Mouse (Mus musculus): ENCODE data around the gene Dlat. TPM values are rescaled to one million over a fixed set of nuclear protein-coding genes. Genes with fewer than 3 reads are reported as not detected.
A peak's percentile ranks its signal among the peaks of the same experiment; 100 is the strongest.

Gene Dlat
- polyA plus RNA-seq, 1 experiment from 2014 or later: 51.9 TPM

DNA sequence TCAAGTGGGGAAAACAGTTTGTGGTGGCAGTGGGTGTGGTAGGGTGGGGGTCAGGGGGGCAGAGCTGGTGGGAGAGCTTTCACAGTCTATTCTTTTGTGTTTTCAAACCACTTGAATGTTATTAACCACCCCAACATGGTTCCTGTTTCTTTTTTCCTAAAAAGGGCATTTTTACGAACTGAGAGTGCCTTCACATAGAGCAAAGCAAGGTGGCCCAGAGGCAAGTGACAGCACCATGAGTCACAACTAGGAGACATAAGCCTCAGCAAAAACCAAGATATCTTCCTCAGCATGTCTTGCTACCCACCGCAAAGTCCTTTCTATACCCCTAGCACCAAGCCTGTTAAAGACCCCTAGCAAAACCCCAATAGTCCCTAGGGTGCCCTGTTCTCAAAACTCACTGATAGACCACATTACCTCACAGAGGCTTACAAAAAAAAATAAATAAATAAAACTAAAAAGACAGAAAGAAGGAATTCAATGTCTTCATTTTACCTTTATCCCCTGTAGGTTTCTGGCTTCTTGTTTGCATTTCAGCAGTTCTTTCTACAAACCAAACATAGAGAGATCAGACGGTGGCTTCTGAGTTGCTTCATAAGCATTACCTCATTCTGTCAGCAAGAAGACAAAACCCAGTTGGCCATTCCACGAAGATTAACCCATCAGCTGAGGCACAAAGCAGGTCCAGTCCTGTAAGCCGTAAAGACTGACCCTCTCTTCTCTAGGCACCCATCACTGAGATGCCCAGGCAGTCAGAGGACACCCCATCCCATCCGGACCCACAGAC lies 27.5 kb upstream of the Dlat start:
- Histone ChIP-seq H3K4me3 (no peak overlapping the region), H3K27ac (no peak overlapping the region), H3K27me3 (replicated peaks) (no peaks in the 10 kb centered on the region), H3K4me2 (no peak overlapping the region), H3K9ac (no peak overlapping the region), H3K9me3 (no peaks in the 10 kb centered on the region), H3K36me3 (replicated peaks) (peaks cover 36% of the 10 kb centered on the region; the same call in 1 of the 2 replicates), H3K4me1 (no peaks in the 10 kb centered on the region)
- 76% methylated on average over 6 of the region's 6 CpGs for WGBS
- no peak for ATAC-seq (replicated peaks)

DNA sequence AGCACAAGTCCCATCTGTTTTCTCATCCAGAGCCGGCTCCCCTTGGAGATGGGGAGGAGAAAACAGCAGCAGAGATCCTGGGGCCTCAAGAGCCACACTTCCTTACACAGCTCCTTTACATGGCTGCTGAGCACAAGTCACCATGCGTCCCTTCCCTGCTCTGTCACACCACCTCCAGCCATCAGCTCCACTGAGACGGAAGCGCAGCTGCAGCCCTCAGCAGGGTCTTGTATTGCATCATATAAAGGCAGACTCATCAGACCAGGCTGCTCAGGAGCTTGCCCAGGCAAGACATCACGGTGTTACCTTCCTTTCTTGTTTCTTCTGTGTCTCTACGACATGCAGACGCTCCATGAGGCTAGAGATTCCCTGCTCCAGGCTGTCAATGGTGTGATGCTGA lies 22.1 kb upstream of the Dlat start:
- Histone ChIP-seq H3K9me3 (no peaks in the 10 kb centered on the region), H3K27me3 (replicated peaks) (no peaks in the 10 kb centered on the region), H3K27ac (no peak overlapping the region), H3K4me1 (no peaks in the 10 kb centered on the region), H3K4me2 (no peak overlapping the region), H3K9ac (no peak overlapping the region), H3K4me3 (no peak overlapping the region), H3K36me3 (replicated peaks) (peaks cover 37% of the 10 kb centered on the region)
- 73% methylated on average over 7 of the region's 7 CpGs for WGBS
- ATAC-seq (replicated peaks): no peak

DNA sequence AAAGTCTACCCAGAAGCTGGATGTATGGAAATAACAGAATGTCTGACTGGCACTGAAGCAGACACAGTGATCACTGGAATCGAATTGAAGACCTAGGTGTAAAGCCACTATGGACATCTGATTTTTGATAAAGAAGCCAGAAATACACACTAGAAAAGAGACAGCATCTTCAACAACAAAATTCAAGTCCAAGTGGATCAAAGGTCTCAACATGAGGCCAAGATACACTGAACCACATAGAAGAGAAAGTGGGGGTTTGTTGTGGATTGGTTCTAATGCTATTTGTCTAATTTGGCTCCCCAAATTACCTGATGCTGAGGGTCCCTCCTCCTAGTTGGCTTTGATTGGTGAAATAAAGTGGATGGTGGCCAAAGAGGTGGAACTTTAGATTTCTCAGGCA lies 19.8 kb upstream of the Dlat start:
- Histone ChIP-seq H3K27me3 (replicated peaks) (no peaks in the 10 kb centered on the region), H3K9me3 (no peaks in the 10 kb centered on the region), H3K4me2 (no peak overlapping the region), H3K4me3 (no peak overlapping the region), H3K9ac (no peak overlapping the region), H3K27ac (no peak overlapping the region), H3K36me3 (replicated peaks) (peaks cover 41% of the 10 kb centered on the region), H3K4me1 (no peaks in the 10 kb centered on the region)
- 80% methylated on average over 1 of the region's 1 CpGs for WGBS
- no peak for ATAC-seq (replicated peaks)

DNA sequence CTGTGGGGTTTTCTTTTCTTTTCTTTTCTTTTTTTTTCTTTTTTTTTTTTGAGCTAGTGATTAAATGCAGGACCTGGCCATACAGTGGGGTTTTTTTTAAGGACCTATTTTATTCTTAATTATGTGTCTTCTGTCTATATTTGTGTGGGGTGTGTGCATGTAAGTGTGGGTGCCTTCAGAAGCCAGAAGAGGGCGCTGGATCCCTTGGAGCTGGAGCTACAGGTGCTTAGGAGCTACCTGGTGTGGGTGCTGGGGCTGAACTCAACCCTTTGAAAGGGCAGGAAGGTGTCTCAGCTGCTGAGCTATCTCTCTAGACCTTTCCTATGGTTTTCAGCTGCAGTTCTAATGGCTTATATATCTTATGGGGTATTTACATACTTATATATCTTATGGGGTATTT lies 15.2 kb upstream of the Dlat start:
- no peaks in the 10 kb centered on the region for H3K27me3 ChIP-seq (replicated peaks)
- 28% methylated on average over 1 of the region's 1 CpGs for WGBS
- no peak for ATAC-seq (replicated peaks)
- H3K9ac ChIP-seq: no peak overlapping the region
- no peaks in the 10 kb centered on the region for H3K9me3 ChIP-seq
- no peak overlapping the region for H3K4me3 ChIP-seq
- no peak overlapping the region for H3K4me2 ChIP-seq
- H3K27ac ChIP-seq: no peak overlapping the region
- no peaks in the 10 kb centered on the region for H3K4me1 ChIP-seq
- peaks cover 11% of the 10 kb centered on the region; the same call in 1 of the 2 replicates for H3K36me3 ChIP-seq (replicated peaks)

DNA sequence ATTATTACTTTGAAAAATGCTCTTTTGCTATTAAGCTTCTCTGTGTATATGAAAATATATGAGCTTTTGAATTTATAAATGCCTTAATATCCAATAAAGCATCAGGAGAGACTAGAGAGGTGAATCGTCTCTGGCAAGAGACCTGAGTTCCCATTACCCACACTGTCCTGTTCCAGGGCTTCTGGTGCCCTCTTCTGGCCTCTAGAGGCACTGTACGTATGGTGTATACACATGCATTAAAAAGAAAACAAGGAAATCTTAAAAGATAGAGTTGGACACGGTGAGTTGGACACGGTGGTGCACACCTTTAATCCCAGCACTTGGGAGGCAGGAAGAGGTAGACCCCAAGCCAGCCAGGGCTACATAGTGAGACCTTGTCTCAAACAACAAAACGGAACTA lies 11.1 kb upstream of the Dlat start:
- ATAC-seq (replicated peaks): 0 out of 2 replicates have a peak, but pooled peaks have one; percentile 58
- 30% methylated on average over 5 of the region's 5 CpGs for WGBS

DNA sequence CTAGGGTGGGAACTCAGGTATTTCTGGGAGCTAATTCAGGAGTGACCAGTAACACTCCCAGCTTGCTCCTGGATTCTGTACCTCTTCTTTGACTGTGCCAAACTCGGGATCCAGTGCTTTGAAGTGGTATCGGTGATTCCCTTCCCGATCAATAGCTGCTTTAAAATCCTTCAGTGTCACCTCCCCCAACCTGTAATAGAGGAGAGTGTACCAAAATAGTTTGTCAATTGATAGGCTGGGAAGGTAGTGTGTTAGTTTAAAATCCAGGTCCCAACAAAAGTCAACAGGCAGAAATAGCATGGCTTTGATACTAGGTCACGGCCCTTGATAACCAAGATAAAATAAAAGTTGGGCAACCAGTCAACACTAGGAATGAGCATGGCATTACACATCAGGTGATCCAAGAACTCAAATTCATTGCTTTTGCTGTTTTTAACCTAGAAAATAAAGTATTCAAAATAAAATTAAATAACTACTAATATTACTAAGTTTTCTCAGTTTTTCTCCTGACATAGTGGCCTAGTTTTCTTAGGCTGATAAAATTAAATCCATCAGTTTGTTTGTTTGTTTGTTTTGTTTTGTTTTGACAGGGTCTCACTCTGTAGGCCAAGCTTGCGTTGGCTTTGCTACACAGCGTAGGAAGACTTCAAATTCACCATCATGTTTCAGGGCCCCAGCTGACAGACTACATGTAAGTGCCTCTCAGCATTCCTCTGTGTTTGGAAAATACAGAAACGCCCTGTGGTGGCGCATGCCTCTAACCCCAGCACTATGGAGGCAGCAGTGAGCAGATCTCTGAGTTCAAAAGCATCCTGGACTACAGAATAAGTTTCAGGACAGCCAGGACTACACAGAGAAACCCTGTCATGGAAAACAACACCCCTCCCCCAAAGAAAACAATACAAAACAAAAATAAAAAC lies 8.3 kb upstream of the Dlat start:
- Histone ChIP-seq H3K4me3 (no peak overlapping the region), H3K4me2 (no peak overlapping the region), H3K27me3 (replicated peaks) (no peaks in the 10 kb centered on the region), H3K36me3 (replicated peaks) (peaks cover 37% of the 10 kb centered on the region), H3K9me3 (no peaks in the 10 kb centered on the region), H3K9ac (no peak overlapping the region), H3K4me1 (no peaks in the 10 kb centered on the region), H3K27ac (no peak overlapping the region)
- 82% methylated on average over 8 of the region's 8 CpGs for WGBS
- ATAC-seq (replicated peaks): no peak

More for the DNA sequence above, 11.1 kb upstream of the Dlat start:
- Histone ChIP-seq H3K4me1 (no peaks in the 10 kb centered on the region), H3K27me3 (replicated peaks) (no peaks in the 10 kb centered on the region), H3K4me3 (no peak overlapping the region), H3K4me2 (no peak overlapping the region), H3K9me3 (no peaks in the 10 kb centered on the region), H3K36me3 (replicated peaks) (peaks cover 21% of the 10 kb centered on the region; the same call in 1 of the 2 replicates), H3K27ac (no peak overlapping the region), H3K9ac (no peak overlapping the region)

DNA sequence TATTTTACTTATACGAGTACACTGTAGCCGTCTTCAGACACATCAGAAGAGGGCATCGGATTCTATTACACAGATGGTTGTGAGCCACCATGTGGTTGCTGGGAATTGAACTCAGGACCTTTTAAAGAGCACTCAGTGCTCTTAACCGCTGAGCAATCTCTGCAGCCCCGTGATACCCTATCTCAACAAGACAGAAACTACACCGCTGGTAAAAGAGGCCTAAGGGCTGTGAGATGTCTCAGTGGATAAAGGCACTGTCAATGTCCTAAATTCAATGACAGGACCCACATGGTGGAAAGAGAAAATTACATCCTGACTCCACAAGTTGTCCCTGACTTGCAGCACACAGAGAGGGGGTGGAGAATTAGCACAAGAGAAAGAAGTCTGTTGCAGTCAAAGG lies 6.9 kb upstream of the Dlat start:
- Histone ChIP-seq H3K4me1 (no peaks in the 10 kb centered on the region), H3K9me3 (no peaks in the 10 kb centered on the region), H3K27me3 (replicated peaks) (no peaks in the 10 kb centered on the region), H3K9ac (no peak overlapping the region), H3K27ac (no peak overlapping the region), H3K36me3 (replicated peaks) (peaks cover 37% of the 10 kb centered on the region), H3K4me2 (no peak overlapping the region), H3K4me3 (no peak overlapping the region)
- 85% methylated on average over 6 of the region's 6 CpGs for WGBS
- ATAC-seq (replicated peaks): no peak

DNA sequence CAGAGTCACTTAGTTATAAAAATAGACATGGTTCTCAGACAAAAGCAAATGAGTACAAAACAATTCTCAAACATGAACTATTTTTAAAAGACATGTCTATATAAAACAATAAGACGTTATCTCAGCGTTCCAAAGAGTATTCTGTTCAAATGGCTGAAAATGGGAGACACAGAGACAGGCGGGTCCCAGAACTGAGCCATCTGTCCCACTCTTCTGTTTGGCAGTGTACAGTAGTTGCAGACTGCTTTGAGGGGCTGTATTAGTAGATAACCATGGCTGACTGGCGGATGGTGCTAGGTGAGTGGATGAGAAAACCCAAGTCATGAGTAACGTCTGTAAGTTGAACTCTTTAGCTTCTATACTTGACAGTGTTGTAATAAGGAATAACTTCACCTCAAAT lies 5.2 kb upstream of the Dlat start:
- H3K4me2 ChIP-seq: no peak overlapping the region
- H3K27ac ChIP-seq: no peak overlapping the region
- H3K9ac ChIP-seq: no peak overlapping the region
- H3K27me3 ChIP-seq (replicated peaks): no peaks in the 10 kb centered on the region
- no peak for ATAC-seq (replicated peaks)
- no peak overlapping the region for H3K4me3 ChIP-seq
- H3K9me3 ChIP-seq: no peaks in the 10 kb centered on the region
- H3K4me1 ChIP-seq: peaks cover 7% of the 10 kb centered on the region
- 93% methylated on average over 5 of the region's 5 CpGs for WGBS
- H3K36me3 ChIP-seq (replicated peaks): peaks cover 37% of the 10 kb centered on the region

DNA sequence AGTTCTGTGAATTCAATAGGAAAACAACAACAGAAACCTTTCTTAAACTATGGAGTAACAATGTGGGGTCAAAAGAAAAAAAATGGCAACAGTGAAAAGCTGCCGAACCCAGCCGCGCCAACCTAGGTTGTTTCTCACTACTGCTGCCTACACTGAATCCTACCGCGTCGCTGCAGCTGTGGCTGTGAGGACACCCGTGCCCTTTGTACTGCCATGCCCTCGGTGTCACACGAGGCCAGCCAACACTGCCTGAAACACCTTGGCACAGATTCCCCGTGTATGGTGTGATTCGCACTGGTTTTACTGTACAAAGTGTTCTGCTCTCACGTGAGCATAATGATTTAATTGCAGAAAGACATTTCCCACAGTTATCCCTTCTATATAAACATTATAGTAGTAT lies 851 bp upstream of the Dlat start:
- no peaks in the 10 kb centered on the region for H3K27me3 ChIP-seq (replicated peaks)
- no peak for ATAC-seq (replicated peaks)
- peaks cover 21% of the 10 kb centered on the region for H3K4me1 ChIP-seq
- peak overlapping the region; percentile 68 for H3K4me3 ChIP-seq
- peak overlapping the region; percentile 77 for H3K4me2 ChIP-seq
- H3K36me3 ChIP-seq (replicated peaks): peaks cover 23% of the 10 kb centered on the region
- WGBS: 17% methylated on average over 12 of the region's 12 CpGs
- no peaks in the 10 kb centered on the region for H3K9me3 ChIP-seq
- H3K9ac ChIP-seq: no peak overlapping the region; the same call in 1 of the 2 replicates
- no peak overlapping the region; the same call in 1 of the 2 replicates for H3K27ac ChIP-seq

DNA sequence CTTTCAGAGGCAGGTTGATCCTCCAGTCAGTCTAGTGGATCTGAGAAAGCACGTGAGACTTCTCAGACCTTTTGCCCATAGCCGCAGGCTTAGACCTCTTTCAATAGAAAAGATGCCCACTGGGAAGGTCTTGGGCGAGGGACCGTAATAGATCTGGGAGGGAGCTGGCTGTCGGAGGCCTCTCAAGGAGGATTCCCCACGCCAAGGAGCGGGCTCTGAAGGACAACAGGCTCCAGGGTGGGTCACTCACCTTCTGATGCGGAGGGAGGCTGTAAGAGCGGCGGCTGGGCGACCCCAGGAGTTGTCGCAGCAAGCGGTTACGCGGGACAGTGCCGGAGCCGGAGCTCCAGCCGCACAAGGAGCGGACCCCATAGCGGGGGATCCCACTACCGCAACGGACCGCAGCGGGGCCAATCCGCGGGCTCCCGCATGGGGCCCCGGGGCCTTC lies 615 bp downstream of the Dlat start:
- peak overlapping the region; percentile 80 for H3K9ac ChIP-seq
- peak overlapping the region; percentile 90 for H3K27ac ChIP-seq
- peaks cover 21% of the 10 kb centered on the region for H3K4me1 ChIP-seq
- no peaks in the 10 kb centered on the region for H3K9me3 ChIP-seq
- no peaks in the 10 kb centered on the region for H3K27me3 ChIP-seq (replicated peaks)
- peak overlapping the region; percentile 68 for H3K4me3 ChIP-seq
- peak; percentile 74; the same call in 1 of the 2 replicates for ATAC-seq (replicated peaks)
- peak overlapping the region; percentile 77 for H3K4me2 ChIP-seq
- WGBS: 0% methylated on average over 28 of the region's 28 CpGs
- peaks cover 14% of the 10 kb centered on the region; the same call in 1 of the 2 replicates for H3K36me3 ChIP-seq (replicated peaks)

DNA sequence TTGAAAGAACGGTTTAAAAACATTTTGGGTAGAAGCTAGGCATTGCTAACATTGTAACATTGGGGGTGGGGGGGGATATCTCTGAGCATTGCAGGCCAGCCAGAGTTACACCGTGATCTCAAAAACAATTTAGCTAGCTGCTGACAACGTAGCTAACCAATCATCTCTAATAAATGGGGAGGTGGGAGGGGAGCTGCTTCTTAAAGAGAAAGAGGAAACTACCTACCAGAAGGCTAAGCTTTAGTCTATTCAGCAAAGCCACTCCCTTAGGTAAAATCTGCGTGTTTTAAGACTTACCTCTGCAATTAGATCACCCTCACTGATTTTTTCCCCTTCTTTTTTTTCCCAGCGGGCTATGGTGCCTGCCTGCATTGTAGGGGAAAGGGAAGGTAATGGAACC lies 1.2 kb downstream of the Dlat start:
- no peak for ATAC-seq (replicated peaks)
- no peaks in the 10 kb centered on the region for H3K27me3 ChIP-seq (replicated peaks)
- peaks cover 13% of the 10 kb centered on the region for H3K36me3 ChIP-seq (replicated peaks)
- peaks cover 21% of the 10 kb centered on the region for H3K4me1 ChIP-seq
- peak overlapping the region; percentile 80 for H3K9ac ChIP-seq
- 23% methylated on average over 5 of the region's 5 CpGs for WGBS
- peak overlapping the region; percentile 77 for H3K4me2 ChIP-seq
- peak overlapping the region; percentile 90; the same call in 1 of the 2 replicates for H3K27ac ChIP-seq
- H3K9me3 ChIP-seq: no peaks in the 10 kb centered on the region
- H3K4me3 ChIP-seq: peak overlapping the region; percentile 68

DNA sequence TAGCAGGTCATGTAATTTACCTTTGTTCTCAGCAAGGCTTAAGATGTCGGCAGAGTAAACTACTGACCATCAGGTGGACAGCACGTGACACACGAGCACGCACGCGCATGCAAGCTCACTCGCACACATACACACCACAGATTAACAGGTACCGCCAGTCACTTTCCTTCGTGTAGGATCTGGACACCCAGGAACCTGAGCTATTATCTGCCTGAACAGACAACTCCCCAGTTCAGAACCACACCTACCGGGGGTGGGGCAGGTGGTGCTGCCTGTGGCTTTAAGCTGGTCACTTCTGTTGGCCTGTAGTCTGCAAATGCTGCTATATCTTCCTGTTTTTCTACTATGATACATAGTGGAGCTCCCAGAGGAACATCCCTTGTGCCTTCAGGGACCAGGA lies 9.1 kb downstream of the Dlat start:
- Histone ChIP-seq H3K4me3 (no peak overlapping the region), H3K9me3 (no peaks in the 10 kb centered on the region), H3K4me2 (no peak overlapping the region), H3K36me3 (replicated peaks) (peaks cover 62% of the 10 kb centered on the region), H3K27me3 (replicated peaks) (no peaks in the 10 kb centered on the region), H3K9ac (no peak overlapping the region), H3K27ac (no peak overlapping the region), H3K4me1 (no peaks in the 10 kb centered on the region)
- WGBS: 94% methylated on average over 10 of the region's 10 CpGs
- no peak for ATAC-seq (replicated peaks)

All from midbrain, embryonic 15.5 days (tissue).